Mouse (Mus musculus): ENCODE measurements at regions not wholly inside any gene's neighbourhood (a gene's known extent, or its start where the extent isn't known, plus 50 kb on each side); places are given as distances from the start of the nearest gene placed in this dataset.

GRCm38 (mm10) chr12:49732351-49732750 is 347.4 kb downstream of the Gm43517 start:
- DNase-seq (ENCODE audit: low read depth, low spot score) = no peak

- no peak for DNase-seq (ENCODE audit: low read depth, low spot score)
These were observed 352.1 kb downstream of the Gm43517 start for GRCm38 (mm10) chr12:49737100-49737499.

GRCm38 (mm10) chr12:49739960-49740740 is 355.2 kb downstream of the Gm43517 start:
- no peak for DNase-seq (ENCODE audit: low read depth, low spot score)

- no peak for DNase-seq (ENCODE audit: low read depth, low spot score)
These were observed 358.4 kb downstream of the Gm43517 start for GRCm38 (mm10) chr12:49743402-49743801.

GRCm38 (mm10) chr12:49747081-49747480 is 362.1 kb downstream of the Gm43517 start:
- no peak for DNase-seq (ENCODE audit: low read depth, low spot score)

GRCm38 (mm10) chr12:49758391-49758790 is 373.4 kb downstream of the Gm43517 start:
- no peak for DNase-seq (ENCODE audit: low read depth, low spot score)

GRCm38 (mm10) chr12:49764541-49764940 is 379.6 kb downstream of the Gm43517 start:
- no peak for DNase-seq (ENCODE audit: low read depth, low spot score)

- no peak for DNase-seq (ENCODE audit: low read depth, low spot score)
These were observed 423.4 kb downstream of the Gm43517 start for GRCm38 (mm10) chr12:49808341-49808740.

- no peak for DNase-seq (ENCODE audit: low read depth, low spot score)
These were observed 429.7 kb downstream of the Gm43517 start for GRCm38 (mm10) chr12:49814653-49815052.

- DNase-seq (ENCODE audit: low read depth, low spot score) = no peak
These were observed 442.8 kb downstream of the Gm43517 start for GRCm38 (mm10) chr12:49827769-49828168.

GRCm38 (mm10) chr12:49828553-49828952 is 443.6 kb downstream of the Gm43517 start:
- no peak for DNase-seq (ENCODE audit: low read depth, low spot score)

- no peak for DNase-seq (ENCODE audit: low read depth, low spot score)
These were observed 445.7 kb downstream of the Gm43517 start for GRCm38 (mm10) chr12:49830665-49831064.

- no peak for DNase-seq (ENCODE audit: low read depth, low spot score)
These were observed 447.3 kb downstream of the Gm43517 start for GRCm38 (mm10) chr12:49832118-49832847.

GRCm38 (mm10) chr12:49836282-49837070 is 451.5 kb downstream of the Gm43517 start:
- no peak for DNase-seq (ENCODE audit: low read depth, low spot score)

GRCm38 (mm10) chr12:49885507-49885906 is 500.5 kb downstream of the Gm43517 start:
- no peak for DNase-seq (ENCODE audit: low read depth, low spot score)

GRCm38 (mm10) chr12:49887246-49887645 is 502.3 kb downstream of the Gm43517 start:
- DNase-seq (ENCODE audit: low read depth, low spot score) = no peak

GRCm38 (mm10) chr12:49897768-49898167 is 512.8 kb downstream of the Gm43517 start:
- DNase-seq (ENCODE audit: low read depth, low spot score) = no peak

GRCm38 (mm10) chr12:49915691-49916090 is 530.7 kb downstream of the Gm43517 start:
- DNase-seq (ENCODE audit: low read depth, low spot score) = no peak

GRCm38 (mm10) chr12:49921608-49922007 is 536.6 kb downstream of the Gm43517 start:
- no peak for DNase-seq (ENCODE audit: low read depth, low spot score)

GRCm38 (mm10) chr12:49940818-49941217 is 555.8 kb downstream of the Gm43517 start:
- no peak for DNase-seq (ENCODE audit: low read depth, low spot score)

GRCm38 (mm10) chr12:49944911-49945627 is 560.1 kb downstream of the Gm43517 start:
- DNase-seq (ENCODE audit: low read depth, low spot score) = no peak
